Mouse (Mus musculus) G1E (cell line): ENCODE results near the gene Fam19a2.

Source experiments
- CTCF ChIP-seq: IDR thresholded peaks from 2 replicates; pipeline ENCODE4 v1.5.1; 2012; ENCODE audit warnings: low read depth, low read length, inconsistent platforms, mixed read lengths
- GATA2 ChIP-seq: IDR thresholded peaks from 2 replicates; pipeline ENCODE4 v1.6.1; 2012; ENCODE audit warnings: low read depth, low read length, inconsistent platforms, borderline replicate concordance
- TAL1 ChIP-seq: conservative IDR thresholded peaks from 2 replicates; pipeline ENCODE4 v1.6.1; 2012; ENCODE audit warnings: low read depth, low read length, inconsistent platforms, mixed read lengths

- no peak for TF ChIP-seq CTCF
- TF ChIP-seq GATA2, result no peak
- no peak for TF ChIP-seq TAL1
These were observed 62.5 kb downstream of the Fam19a2 start for GRCm38 (mm10) chr10:123326271-123326670.
